Mouse (Mus musculus) thymus, adult 2 months (tissue): Measurements from ENCODE around the gene Iqcd.

Experiments
- CTCF ChIP-seq: fragments of 200-500 bp; IDR thresholded peaks from 2 replicates; pipeline ENCODE4 v1.5.1; 2012; ENCODE audit warnings: mild to moderate bottlenecking, control low read depth, low read length, moderate library complexity, borderline replicate concordance; ENCODE audit not compliant: control insufficient read depth, poor library complexity, insufficient read depth; ENCODE audit errors: extremely low read depth
- POLR2A ChIP-seq: fragments of 200-500 bp; IDR thresholded peaks from 2 replicates; pipeline ENCODE4 v1.6.1; 2012; ENCODE audit warnings: mild to moderate bottlenecking, low read length, control low read depth, moderate library complexity; ENCODE audit not compliant: control insufficient read depth, poor library complexity, insufficient read depth; ENCODE audit errors: extremely low read depth

DNA sequence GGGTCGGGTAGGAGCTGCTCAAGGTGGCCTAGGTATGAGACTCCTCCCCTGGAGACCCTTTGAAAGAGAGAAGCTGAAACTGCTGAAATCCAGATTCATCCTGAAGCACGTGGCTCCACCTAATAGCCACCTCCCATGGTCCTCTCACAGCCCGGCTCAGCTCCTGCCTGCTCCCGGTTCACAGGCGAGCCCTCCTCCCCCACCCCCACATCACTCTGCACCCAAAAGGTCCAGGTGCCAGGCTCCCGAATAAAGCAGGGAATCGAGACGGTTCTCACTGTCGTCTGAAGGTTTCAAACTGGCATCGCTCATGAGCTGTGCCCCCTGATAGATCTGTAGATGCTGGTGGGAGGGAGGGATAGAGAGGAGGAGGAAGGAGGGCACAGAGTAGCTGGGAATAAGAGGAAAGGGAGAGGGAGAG lies 16.4 kb downstream of the Iqcd start:
- TF ChIP-seq CTCF: no peak
- no peak; the same call in 1 of the 2 replicates for TF ChIP-seq POLR2A
